25 mouse cellular contexts compared by ENCODE assay signal in genomic region chr7:117196611-117197010, GRCm38 (mm10).
"Had no signal": no experiment of that assay in that cellular context is flagged by ENCODE, and none has a peak within 500 bp of the region (broad histone marks: within the 10 kb centered on the region; RNA-seq: fewer than 3 reads in every experiment).

No protein-coding gene starts in this region.

- ATAC-seq: forebrain, embryonic 13.5 days; forebrain, embryonic 14.5 days; forebrain, embryonic 15.5 days; forebrain, embryonic 16.5 days; forebrain, postnatal 0 days had no signal

- H3K36me3 ChIP-seq: embryonic facial prominence, embryonic 10.5 days; embryonic facial prominence, embryonic 12.5 days; embryonic facial prominence, embryonic 13.5 days; embryonic facial prominence, embryonic 15.5 days; forebrain, embryonic 10.5 days; forebrain, embryonic 12.5 days; forebrain, embryonic 15.5 days had no signal

- H3K9me3 ChIP-seq: embryonic facial prominence, embryonic 10.5 days; embryonic facial prominence, embryonic 12.5 days; embryonic facial prominence, embryonic 13.5 days; embryonic facial prominence, embryonic 15.5 days; forebrain, embryonic 10.5 days; forebrain, embryonic 12.5 days; forebrain, embryonic 13.5 days; forebrain, embryonic 15.5 days had no signal

- H3K4me3 ChIP-seq: embryonic facial prominence, embryonic 10.5 days; embryonic facial prominence, embryonic 12.5 days; embryonic facial prominence, embryonic 13.5 days; embryonic facial prominence, embryonic 15.5 days; erythroblast, embryonic 14.5 days; forebrain, embryonic 10.5 days; forebrain, embryonic 12.5 days; forebrain, embryonic 13.5 days; forebrain, embryonic 15.5 days; gastrocnemius, adult 2 months; heart, adult 2 months had no signal

- H3K9ac ChIP-seq: embryonic facial prominence, embryonic 12.5 days; embryonic facial prominence, embryonic 13.5 days; embryonic facial prominence, embryonic 15.5 days; forebrain, embryonic 12.5 days; forebrain, embryonic 13.5 days; forebrain, embryonic 15.5 days; forebrain, postnatal 0 days had no signal

- H3K27ac ChIP-seq: embryonic facial prominence, embryonic 10.5 days; embryonic facial prominence, embryonic 12.5 days; embryonic facial prominence, embryonic 13.5 days; embryonic facial prominence, embryonic 15.5 days; forebrain, embryonic 10.5 days; forebrain, embryonic 12.5 days; forebrain, embryonic 13.5 days; forebrain, embryonic 15.5 days; gastrocnemius, adult 2 months; heart, adult 2 months had no signal

- H3K4me2 ChIP-seq: embryonic facial prominence, embryonic 12.5 days; embryonic facial prominence, embryonic 13.5 days; embryonic facial prominence, embryonic 15.5 days; forebrain, embryonic 12.5 days; forebrain, embryonic 13.5 days; forebrain, embryonic 15.5 days had no signal

- H3K4me1 ChIP-seq: embryonic facial prominence, embryonic 10.5 days; embryonic facial prominence, embryonic 12.5 days; embryonic facial prominence, embryonic 15.5 days; forebrain, embryonic 10.5 days; forebrain, embryonic 12.5 days; forebrain, embryonic 13.5 days; forebrain, embryonic 15.5 days had no signal

- DNase-seq: cerebellum, adult 9-10 months; cerebellum, adult 9-11 months; cerebellum, postnatal 25 days; cerebellum, postnatal 36 days; embryo, embryonic 11 days; forebrain, postnatal 0 days; gastrocnemius, adult 2 months; gastrocnemius, postnatal 10 days; gastrocnemius, postnatal 14 days; gastrocnemius, postnatal 25 days; gastrocnemius, postnatal 36 days; heart, adult 11 months; heart, adult 18-20 months; heart, adult 2 months had no signal

- H3K27me3 ChIP-seq: embryonic facial prominence, embryonic 12.5 days; embryonic facial prominence, embryonic 13.5 days; embryonic facial prominence, embryonic 15.5 days; forebrain, embryonic 12.5 days; forebrain, embryonic 13.5 days; forebrain, embryonic 15.5 days had no signal
